Mouse (Mus musculus) G1E (cell line): ENCODE measurements around the gene Eps15l1.

Experiments used
- CTCF ChIP-seq: IDR thresholded peaks from 2 replicates; pipeline ENCODE4 v1.5.1; 2012; ENCODE audit warnings: low read depth, low read length, inconsistent platforms, mixed read lengths
- TAL1 ChIP-seq: conservative IDR thresholded peaks from 2 replicates; pipeline ENCODE4 v1.6.1; 2012; ENCODE audit warnings: low read depth, low read length, inconsistent platforms, mixed read lengths

- TF ChIP-seq TAL1 (no peak), CTCF (no peak)
These were observed 77.5 kb downstream of the Eps15l1 start for GRCm38 (mm10) chr8:72343725-72344124.
